Mouse (Mus musculus) forelimb bud, embryonic 11.5 days (tissue): ENCODE results near the gene Mphosph8.

Experiments used
- DNase-seq: peaks from one replicate; pipeline ENCODE4 v3.0.0-alpha.2; 2012; ENCODE audit warnings: low read depth, low spot score

The Mphosph8 gene

DNA sequence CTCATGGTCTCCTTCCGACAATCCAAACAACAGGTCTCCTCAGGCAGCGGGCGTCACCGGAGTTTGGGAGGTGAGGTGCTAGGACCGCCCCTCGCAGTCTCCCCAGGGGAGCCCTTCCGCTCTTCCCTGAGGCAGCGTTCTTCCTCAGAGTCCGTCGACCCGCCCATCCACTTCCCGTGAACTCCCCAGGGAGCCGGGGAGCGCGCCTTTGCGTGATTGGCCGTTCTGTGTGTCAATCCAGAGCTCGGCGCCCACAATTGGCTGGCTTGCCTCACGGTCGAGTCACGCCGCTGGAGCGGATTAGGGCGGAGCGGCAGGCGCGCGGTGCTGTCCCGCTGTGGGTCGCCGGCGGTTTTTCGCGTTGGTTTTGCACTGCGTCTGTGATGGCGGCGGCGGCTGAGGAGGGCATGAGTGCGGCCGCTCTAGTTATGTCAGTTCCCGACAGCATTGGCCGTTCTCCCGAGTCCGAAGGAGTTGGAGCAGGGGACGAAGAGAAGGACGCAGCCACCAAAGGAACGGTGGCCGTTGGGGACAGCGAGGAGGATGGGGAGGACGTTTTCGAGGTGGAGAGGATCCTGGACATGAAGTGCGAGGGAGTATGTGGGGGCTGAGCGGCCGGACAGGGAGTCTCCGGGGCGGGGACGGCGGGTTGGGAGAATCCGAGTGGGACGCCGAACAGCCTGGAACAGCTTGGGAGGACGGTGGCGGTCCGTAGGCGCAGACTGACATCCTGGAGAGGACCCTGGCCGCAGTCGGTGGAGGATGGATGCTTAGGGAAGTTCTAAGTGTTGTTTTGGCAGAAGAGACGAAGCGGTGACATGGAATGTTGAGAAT lies at the start of gene Mphosph8:
Mphosph8 (plus strand) TSS at position 280 of the 834 bp plus-strand sequence.
- DNase-seq = peak; percentile 100

DNA sequence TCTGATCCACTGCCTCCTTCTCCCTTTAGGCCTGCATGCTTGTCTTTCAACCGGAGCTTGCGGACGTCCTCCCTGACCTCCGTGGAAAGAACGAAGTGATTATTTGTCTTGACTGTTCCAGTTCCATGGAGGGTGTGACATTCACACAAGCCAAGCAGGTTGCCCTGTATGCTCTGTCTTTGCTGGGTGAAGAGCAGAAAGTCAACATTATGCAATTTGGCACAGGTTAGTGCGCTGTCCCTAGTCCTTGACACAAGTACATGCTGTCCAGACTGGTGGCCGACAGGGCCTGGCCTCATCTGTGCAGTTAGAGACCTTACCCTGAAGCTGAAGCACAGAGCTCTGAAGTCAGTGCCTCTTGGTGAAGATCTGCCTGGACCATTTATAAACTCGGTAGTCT lies 47.6 kb upstream of the Mphosph8 start:
- no peak for DNase-seq

DNA sequence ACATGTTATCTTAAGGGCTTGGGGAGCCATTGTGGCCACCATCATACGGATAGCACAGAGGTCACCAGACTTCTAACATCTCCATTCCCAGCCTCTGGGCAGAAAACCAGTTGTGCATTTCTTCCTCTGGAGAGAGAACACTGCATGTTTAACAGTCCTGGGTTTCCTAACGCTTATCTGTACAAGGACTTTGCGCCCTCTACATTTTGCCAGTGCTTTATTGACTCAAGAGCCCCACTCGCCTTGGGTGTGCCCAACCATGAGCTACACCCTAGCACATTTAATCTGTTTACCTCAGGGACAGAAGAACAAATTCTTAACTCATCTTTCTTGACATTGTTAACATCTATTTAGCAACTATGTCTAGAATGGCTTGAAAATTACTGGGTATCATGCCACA lies 41.8 kb upstream of the Mphosph8 start:
- DNase-seq = no peak

DNA sequence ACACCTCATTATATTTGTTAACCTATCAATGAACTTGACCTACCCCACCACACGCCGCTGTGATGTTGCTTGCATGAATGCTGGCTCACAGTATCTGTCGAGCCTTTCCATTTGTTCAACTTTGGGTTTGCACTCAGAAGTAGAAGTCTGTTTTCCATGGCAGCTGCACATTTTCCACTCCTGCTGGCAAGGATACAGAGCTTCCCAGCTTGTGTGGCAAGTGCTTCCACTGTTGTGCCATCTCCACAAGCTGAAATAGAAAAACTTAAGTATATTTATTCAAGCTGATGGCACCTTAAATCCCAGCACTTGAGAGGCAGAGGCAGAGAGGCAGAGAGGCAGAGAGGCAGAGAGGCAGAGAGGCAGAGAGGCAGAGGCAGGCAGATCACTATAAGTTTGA lies 39.7 kb upstream of the Mphosph8 start:
- no peak for DNase-seq

DNA sequence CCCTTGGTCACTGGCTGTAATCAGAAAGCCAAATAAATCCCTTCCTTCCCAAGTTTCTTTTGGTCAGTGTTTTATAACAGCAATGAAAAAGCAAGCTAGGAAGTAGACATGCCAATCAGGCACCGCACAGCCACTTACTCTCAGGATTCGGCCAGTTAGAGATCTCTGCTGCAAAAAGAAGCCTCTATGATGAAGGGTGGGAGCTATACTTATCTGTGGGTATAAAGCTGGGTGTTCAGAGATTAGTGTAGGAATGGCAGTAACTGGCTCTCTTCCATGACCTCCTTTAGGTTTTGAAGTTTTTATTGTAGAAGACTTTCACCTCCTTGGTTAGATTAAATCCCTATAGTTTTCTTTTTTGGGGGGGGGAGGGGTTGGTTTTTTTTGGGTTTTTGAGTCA lies 36.9 kb upstream of the Mphosph8 start:
- no peak for DNase-seq

DNA sequence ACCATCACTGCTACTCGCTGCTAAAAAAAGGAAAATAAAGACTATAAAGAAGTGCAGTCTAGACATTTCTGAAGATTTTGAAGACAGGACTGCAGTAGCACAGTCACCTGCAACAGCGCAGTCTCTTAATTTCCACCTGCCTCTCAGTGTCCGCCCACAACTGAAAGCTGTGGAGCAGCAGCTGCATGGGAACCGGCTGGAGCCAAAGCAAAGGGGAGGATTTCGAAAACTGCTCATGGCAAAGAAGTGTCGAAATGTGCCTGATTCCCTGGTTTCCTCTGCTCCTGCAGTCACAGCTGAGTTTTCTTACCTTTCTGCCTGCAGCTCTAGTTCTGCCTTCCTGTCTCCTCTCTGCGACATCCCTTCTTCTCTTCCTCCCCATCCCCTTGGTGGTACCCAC lies 20.8 kb upstream of the Mphosph8 start:
- no peak for DNase-seq

DNA sequence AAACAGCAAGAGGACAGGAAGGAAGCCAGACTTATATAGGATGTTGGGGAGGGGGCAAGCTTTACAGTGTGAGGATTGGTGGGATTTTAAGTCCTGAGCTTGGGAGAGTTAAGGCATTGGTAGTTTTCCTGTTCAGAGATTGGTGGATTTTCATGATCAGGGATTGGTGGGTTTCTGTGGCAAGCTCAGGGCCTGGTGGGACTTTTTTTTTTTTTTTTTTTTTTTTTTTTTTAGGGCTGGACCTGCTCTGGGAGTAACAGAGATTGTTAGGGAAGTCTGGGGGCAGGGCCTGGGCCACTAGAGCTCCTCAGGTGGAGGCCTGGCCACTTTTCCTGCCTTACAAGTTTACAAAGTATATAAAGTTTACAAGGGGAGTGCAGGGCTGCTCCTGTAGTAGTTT lies 18.6 kb upstream of the Mphosph8 start:
- DNase-seq = no peak

DNA sequence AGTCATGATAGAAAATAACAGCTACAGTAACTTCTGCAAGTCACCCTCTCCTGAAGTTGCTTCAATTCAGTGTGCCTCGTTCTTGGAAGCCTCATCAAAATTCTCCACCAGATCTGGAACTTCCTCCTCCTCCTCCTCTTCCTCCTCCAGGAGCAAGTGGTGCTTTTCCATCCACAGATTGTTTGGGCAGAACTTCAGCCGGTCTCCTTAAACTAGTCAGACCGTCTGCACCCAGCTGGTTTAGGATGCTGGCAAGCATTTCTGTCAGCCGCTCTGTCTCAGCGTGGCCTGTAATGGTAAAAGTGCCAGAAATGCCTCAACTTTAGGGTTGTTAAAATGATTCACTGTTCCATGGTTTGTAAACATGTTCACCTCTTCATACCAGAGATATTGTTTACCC lies 2.4 kb upstream of the Mphosph8 start:
- no peak for DNase-seq

DNA sequence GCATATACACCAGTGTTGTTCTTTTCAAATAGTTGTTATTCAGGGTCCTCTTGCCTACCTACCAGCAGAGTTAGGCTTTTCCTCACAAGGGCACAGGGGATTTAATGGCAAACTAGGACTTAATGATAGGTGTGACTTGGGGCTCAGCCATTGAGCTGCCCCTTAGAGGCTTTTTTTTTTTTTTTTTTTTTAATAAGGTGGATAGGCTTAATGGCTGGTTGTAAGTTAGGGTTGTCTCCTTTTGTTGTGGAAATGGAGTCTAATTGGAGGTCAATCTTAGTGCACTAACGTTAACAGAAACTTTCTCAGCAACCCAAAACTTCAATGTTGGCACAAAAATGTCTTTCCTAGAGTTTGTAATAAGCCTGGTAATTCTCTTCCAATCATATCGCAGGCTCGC lies 1.1 kb upstream of the Mphosph8 start:
- DNase-seq = no peak

DNA sequence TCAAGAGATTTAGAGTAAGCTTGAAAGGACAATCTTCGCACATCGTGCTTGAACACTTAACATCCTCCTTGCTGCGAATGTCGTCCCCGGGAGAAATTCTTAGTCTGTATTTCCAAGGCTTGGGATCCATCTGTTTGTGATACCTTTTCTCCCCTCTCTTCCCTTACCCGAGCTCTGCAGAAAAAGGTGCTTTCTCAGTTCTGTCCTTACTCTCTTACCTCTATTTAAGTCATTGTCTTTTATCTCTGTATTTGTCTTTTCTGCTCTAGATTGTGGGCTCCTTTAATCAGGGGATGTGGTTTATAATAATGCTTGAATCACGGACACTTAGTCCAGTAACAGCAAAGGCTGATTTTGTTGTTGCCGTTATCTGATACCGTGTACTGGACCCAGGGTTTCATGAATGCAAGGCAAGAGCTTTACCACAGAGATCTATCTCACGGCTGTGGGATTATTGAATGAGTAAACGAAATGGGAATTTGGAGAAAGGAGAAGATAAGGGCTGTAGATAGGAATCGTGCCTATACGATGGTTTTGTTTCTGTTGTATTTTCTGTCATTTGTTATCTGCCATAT lies 1.1 kb downstream of the Mphosph8 start:
- no peak for DNase-seq

DNA sequence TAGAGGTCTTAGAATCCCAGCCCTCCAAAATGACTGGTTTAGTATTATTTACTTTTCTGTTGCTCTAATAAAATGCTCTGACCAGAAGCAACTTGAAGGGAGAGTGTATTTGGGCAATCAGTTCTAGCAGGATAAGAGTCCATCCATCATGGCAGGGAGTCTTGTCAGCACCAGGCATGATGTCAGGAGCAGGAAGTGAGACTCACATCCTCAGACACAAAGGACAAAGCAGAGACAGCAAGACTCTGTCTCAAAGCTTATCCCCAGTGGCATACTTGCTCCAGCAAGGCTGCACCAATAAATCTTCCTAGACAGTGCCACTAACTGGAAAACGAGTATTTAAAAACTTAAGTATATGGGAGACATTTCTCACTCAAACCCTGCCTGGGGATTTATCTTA lies 17.4 kb downstream of the Mphosph8 start:
- DNase-seq = no peak

DNA sequence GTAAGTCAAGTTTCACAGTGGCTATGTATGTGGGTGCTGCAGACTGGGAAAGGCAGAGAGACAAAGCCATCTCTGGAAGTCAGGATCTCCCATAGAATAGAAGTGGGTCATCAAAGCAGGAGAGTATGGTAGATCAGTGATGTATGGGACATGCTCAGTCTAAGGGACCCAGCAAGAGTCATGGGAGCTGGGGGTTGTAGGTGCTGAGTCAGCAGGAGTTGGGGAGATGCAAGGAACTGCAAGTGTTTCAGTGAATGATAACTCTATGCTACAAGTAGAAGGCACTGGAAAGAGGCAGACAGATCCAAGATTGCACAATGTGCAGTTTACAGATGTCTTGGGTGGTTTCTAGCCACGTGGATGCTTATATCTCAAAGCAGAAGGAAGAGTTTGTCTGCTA lies 21.1 kb downstream of the Mphosph8 start:
- DNase-seq = no peak

DNA sequence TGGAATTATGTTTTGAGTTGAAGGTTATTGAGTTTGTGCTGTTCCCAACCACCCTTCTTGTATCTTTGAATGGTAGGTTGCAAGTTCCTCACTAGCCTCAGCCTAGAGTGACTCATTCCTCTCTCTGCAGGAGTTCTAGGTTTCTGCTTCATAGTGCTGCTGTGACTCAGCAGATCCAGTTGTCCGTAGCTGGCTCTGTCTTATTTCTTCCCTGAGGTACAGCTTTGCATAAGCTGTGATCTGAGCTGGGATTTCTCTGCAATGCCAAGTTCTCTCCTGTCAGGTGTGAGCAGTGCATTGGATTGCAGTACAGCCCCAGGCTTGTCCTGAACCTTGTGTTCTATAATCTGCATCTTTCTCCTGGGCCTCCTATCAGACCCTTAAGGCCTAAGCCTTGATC lies 21.7 kb downstream of the Mphosph8 start:
- DNase-seq = no peak

DNA sequence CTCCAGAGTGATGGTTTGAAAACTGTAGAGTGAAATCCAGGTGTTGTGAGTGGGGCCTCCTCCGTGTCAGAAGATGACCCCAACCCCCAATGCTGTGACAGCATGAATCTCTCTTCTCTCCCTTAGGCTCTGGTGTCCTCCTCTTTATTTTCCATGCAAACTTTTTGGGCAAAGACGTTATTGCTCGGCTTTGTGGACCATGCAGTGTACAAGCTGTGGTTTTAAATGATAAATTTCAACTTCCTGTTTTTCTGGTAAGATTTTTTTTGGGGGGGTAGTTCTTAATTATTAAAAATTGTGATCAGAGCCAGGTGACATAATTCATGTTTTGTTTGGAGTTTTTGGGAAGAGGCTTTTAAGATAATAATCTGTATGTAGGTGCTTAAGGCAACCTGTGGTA lies 27.4 kb downstream of the Mphosph8 start:
- DNase-seq = no peak

DNA sequence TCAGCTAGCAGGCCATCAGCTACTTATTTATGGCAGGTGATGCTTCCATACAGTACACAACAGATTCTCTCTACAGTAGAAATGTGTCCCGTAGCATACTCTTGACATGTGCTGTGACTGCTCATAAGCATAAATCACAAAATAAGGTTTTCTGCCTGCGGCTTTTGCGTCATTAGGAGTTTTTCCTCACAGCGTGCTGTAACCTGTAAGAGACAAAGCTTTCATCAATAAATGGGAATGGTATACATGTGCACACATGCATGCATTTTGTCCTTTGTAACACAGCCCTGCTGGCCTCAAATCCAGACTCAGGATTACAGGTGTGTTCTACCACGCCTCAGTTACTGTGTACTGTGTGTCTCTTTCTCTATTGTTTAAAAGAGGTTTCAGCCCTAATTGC lies 29.8 kb downstream of the Mphosph8 start:
- peak; percentile 14 for DNase-seq

DNA sequence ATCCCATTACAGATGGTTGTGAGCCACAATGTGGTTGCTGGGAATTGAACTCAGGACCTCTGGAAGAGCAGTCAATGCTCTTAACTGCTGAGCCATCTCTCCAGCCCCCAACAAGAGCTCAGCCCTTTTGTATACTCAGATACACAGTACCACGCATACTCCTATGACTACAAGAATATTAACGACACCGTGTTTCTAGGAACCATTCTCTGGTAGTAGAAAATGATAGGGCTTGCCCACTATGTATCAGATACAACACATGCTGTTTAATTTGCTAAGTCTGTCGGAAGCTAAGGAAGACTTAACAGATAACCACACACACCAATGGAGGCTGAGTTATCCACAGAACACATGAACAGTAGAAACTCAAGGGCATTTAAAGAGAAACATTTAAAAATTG lies 34.6 kb downstream of the Mphosph8 start:
- no peak for DNase-seq

DNA sequence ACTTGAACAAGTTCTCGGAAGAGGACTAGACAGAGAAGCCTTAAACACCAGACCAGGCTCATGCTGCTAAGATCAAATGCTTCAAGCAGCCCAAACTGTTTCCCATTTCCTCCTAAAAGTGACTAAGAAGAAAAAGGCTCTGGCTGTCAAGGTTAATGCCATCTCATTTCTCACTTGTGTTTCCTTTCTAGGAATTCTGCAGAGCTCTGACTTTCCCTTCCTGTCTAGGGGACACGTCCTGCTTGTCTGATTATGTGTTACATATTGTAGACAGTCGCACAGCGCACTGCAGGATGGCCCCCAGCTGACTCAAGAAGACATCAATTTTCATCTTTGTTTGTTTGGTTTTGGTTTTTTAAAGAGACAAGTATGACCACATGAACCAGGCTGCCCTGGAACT lies 37.6 kb downstream of the Mphosph8 start:
- no peak for DNase-seq

DNA sequence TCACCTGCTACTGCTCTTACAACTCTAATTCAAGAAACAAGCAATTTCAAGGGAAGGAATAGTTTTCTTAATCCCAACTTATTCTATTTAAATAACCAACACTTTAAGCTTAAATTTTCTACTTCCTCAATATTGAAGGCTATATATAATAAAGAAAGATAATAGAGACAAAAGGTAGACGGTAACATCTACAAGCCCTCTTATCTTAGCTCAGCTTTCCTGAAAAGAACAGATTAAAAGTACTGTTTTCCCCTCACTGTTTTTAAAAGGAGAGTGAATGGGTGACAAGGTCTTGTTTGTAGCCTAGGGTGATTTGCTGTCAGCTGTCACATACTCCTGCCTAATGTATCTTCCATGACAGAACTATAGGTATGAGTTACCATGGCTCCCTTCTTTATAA lies 58.4 kb downstream of the Mphosph8 start:
- no peak for DNase-seq

DNA sequence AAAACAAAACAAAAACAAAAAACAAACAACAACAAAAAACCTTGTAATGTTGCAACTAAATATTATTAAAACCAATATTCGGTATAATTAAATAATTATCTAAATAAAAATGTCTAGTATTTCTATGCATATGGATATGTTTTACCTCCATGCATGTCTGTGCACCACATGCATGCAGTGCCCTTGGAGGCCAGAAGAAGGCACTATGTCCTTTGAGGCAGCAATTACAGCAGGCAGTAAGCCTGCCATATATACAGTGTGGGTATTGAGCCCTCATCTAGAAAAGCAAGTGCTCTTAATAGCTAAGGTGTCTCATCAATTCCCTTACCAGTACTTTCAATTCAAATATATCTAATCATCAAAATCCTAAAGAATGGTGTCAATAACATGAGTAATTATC lies 72.1 kb downstream of the Mphosph8 start:
- no peak for DNase-seq
